Comparison of ENCODE assay signal across 8 mouse cellular contexts in the genomic region with DNA sequence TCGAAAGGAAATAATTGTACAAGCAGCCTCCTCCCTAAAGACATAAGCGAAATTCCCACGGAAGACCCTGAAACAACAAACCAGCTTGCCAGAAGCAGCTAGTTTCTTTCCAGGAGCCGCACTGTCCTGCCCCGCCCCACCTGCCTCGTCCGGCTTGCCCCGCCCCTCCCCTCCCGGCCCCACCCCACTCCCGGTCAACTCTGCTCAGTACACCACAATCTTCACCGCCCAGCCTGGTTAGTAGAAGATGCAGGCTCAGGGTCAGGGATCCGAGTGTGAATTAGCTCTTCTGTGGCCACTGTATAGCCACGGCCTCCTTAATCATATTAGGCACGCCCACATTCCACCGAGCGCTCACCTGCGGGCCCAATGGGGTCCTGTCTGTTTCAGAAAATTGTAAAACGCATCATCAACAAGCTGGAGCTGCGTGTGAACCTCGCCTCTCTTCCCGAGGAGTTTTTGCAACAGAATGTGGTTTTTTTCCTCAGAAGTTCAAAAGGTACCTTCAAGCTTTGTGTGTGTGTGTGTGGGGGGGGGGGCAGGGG. TPM values are rescaled to one million over a fixed set of nuclear protein-coding genes. Genes with fewer than 3 reads are reported as not detected.
DNase-seq lines count a peak whose midpoint lies in the region; ATAC-seq and TF ChIP-seq lines count a peak whose summit lies in the region.

No protein-coding gene starts in this region.

- H3K9ac ChIP-seq in lung, embryonic 14.5 days, result no peak overlapping the region
- no peak overlapping the region for H3K9ac ChIP-seq in forebrain, embryonic 11.5 days (ENCODE audit: low read length)
- no peak overlapping the region for H3K9ac ChIP-seq in neural tube, embryonic 13.5 days

- H3K4me3 ChIP-seq in lung, embryonic 14.5 days (ENCODE audit: low read depth, low read length), result peak overlapping the region; percentile 21; the same call in 1 of the 2 replicates
- H3K4me3 ChIP-seq in lung, adult 2 months (replicated peaks; ENCODE audit: extremely low read depth, low read depth, low read length), result no peak overlapping the region
- peak overlapping the region; percentile 14 for H3K4me3 ChIP-seq in forebrain, embryonic 11.5 days (ENCODE audit: low read depth, low read length)
- H3K4me3 ChIP-seq in neural tube, embryonic 13.5 days, result peak overlapping the region; percentile 14

- H3K27me3 ChIP-seq in lung, embryonic 14.5 days (ENCODE audit: insufficient read depth, low read length), result no peaks in the 10 kb centered on the region
- H3K27me3 ChIP-seq in forebrain, embryonic 11.5 days (ENCODE audit: control insufficient read depth, insufficient read depth, low read length), result no peaks in the 10 kb centered on the region
- H3K27me3 ChIP-seq in neural tube, embryonic 13.5 days, result no peaks in the 10 kb centered on the region; the same call in 1 of the 2 replicates

- peak; percentile 7 for DNase-seq in lung, embryonic 14.5 days
- DNase-seq in lung, adult 2 months, result no peak
- DNase-seq in forebrain, embryonic 11.5 days (ENCODE audit: low spot score), result no peak
- DNase-seq in kidney, postnatal 36 days, result peak; percentile 30 to 61
- DNase-seq in spleen, postnatal 4 days (ENCODE audit: low spot score in 2 of 2), result no peak
- DNase-seq in thymus, postnatal 25 days, result no peak

- TF ChIP-seq CTCF in lung, embryonic 14.5 days (IDR thresholded peaks at IDR 0.05; ENCODE audit: low read depth), result no peak
- TF ChIP-seq CTCF in lung, adult 2 months (IDR thresholded peaks at IDR 0.05; ENCODE audit: insufficient read depth, low read length), result no peak

- no peaks in the 10 kb centered on the region for H3K36me3 ChIP-seq in lung, embryonic 14.5 days (ENCODE audit: insufficient read depth)
- no peaks in the 10 kb centered on the region for H3K36me3 ChIP-seq in forebrain, embryonic 11.5 days (ENCODE audit: control insufficient read depth, insufficient read depth, low read length)
- no peaks in the 10 kb centered on the region for H3K36me3 ChIP-seq in neural tube, embryonic 13.5 days

- no peaks in the 10 kb centered on the region for H3K4me1 ChIP-seq in lung, embryonic 14.5 days (ENCODE audit: insufficient read depth)
- H3K4me1 ChIP-seq in lung, adult 2 months (ENCODE audit: control insufficient read depth, insufficient read depth, low read length), result no peaks in the 10 kb centered on the region
- H3K4me1 ChIP-seq in forebrain, embryonic 11.5 days (replicated peaks; ENCODE audit: control insufficient read depth, insufficient read depth, low read length), result 0 out of 2 replicates have a peak, but pooled peaks cover 1% of the 10 kb centered on the region
- H3K4me1 ChIP-seq in neural tube, embryonic 13.5 days (replicated peaks), result peaks cover 5% of the 10 kb centered on the region

- ATAC-seq in lung, embryonic 14.5 days (ENCODE audit: insufficient read depth), result no peak
- no peak for ATAC-seq in forebrain, embryonic 11.5 days (replicated peaks; ENCODE audit: low FRiP score)
- ATAC-seq in neural tube, embryonic 13.5 days (ENCODE audit: low read depth), result no peak
- ATAC-seq in inflammation-experienced regulatory T-cells, adult 6 months, result no peak

- peak overlapping the region; percentile 57 for H3K4me2 ChIP-seq in lung, embryonic 14.5 days
- peak overlapping the region; percentile 44 for H3K4me2 ChIP-seq in forebrain, embryonic 11.5 days (ENCODE audit: low read depth, low read length, severe bottlenecking)
- peak overlapping the region; percentile 47 for H3K4me2 ChIP-seq in neural tube, embryonic 13.5 days

- no peak for TF ChIP-seq POLR2A in lung, adult 2 months (IDR thresholded peaks at IDR 0.05; ENCODE audit: borderline replicate concordance, extremely low read depth, low read depth, low read length)

- no peak overlapping the region for H3K27ac ChIP-seq in lung, embryonic 14.5 days (ENCODE audit: low read depth)
- no peak overlapping the region for H3K27ac ChIP-seq in forebrain, embryonic 11.5 days (ENCODE audit: low read depth, low read length)
- no peak overlapping the region for H3K27ac ChIP-seq in neural tube, embryonic 13.5 days (replicated peaks)

- 12% methylated on average over 21 of the region's 21 CpGs for WGBS in lung, embryonic 14.5 days
- WGBS in lung, adult 2 months, result 8% methylated on average over 21 of the region's 21 CpGs
- 15% methylated on average over 21 of the region's 21 CpGs for WGBS in forebrain, embryonic 11.5 days
- 14% methylated on average over 21 of the region's 21 CpGs for WGBS in neural tube, embryonic 13.5 days

- no peaks in the 10 kb centered on the region for H3K9me3 ChIP-seq in lung, embryonic 14.5 days (ENCODE audit: low read depth, low read length)
- no peaks in the 10 kb centered on the region for H3K9me3 ChIP-seq in forebrain, embryonic 11.5 days (ENCODE audit: control insufficient read depth, low read length)
- H3K9me3 ChIP-seq in neural tube, embryonic 13.5 days, result no peaks in the 10 kb centered on the region

RNA-seq across cellular contexts. Expression of gene Dnah10, which starts 4.8 kb away (rescaled TPM):
- polyA plus RNA-seq in lung, embryonic 14.5 days (2014; fragmentation: Nextera tagmentation; extraction: Ambion mirVana), result 0.05 and 0.07 TPM in 2 replicates
- 4.6 and 6.5 TPM in 2 replicates for polyA plus RNA-seq in lung, adult 2 months (2012; rRNA removed)
- 0.07 and 0.12 TPM in 2 replicates for polyA plus RNA-seq in forebrain, embryonic 11.5 days (2014; fragmentation: Nextera tagmentation; extraction: Ambion mirVana)
- polyA plus RNA-seq in neural tube, embryonic 13.5 days (2015; fragmentation: Nextera tagmentation; extraction: Ambion mirVana), result 0.10 and 0.29 TPM in 2 replicates
- polyA plus RNA-seq in inflammation-experienced regulatory T-cells, adult 6 months (2017; shearing (Covaris generic)), result under 1 TPM in 1 of 3 experiments, not detected in 2; 0.05 TPM

Comparison
In these comparisons a context has a peak if more than half of its experiments do, and no peak if none do; other contexts are left out.
1. DNase-seq: peak in lung, embryonic 14.5 days (single experiment) and kidney, postnatal 36 days (2 of 2); none in lung, adult 2 months (single experiment), forebrain, embryonic 11.5 days (single experiment), spleen, postnatal 4 days (0 of 2) and thymus, postnatal 25 days (single experiment).
2. Peak in every context shown above with its lines, with median percentiles within 50 percentile points of each other: H3K4me2 ChIP-seq.